Mouse (Mus musculus) frontal cortex, adult (tissue): ENCODE results near the gene Cxcr6.

ENCODE experiments used
- ATAC-seq: cut with Nextera tagmentation; 2 replicates; pipeline ENCODE4 v1.9.2; 2017; ENCODE audit warnings: mild to moderate bottlenecking, moderate library complexity, mixed read lengths; ENCODE audit not compliant: low TSS enrichment

Cxcr6 gene

GRCm38 (mm10) chr9:123826631-123827030 is 20.4 kb downstream of the Cxcr6 start:
- no peak for ATAC-seq

- peak; percentile 34; the same call in 1 of the 2 replicates for ATAC-seq
Observed at GRCm38 (mm10) chr9:123828916-123829315, 22.6 kb downstream of the Cxcr6 start.

GRCm38 (mm10) chr9:123835851-123836250 is 29.6 kb downstream of the Cxcr6 start:
- ATAC-seq, result no peak

- ATAC-seq, result no peak
Observed at GRCm38 (mm10) chr9:123840243-123840642, 34.0 kb downstream of the Cxcr6 start.

GRCm38 (mm10) chr9:123844468-123844867 is 38.2 kb downstream of the Cxcr6 start:
- ATAC-seq, result no peak

GRCm38 (mm10) chr9:123845120-123845519 is 38.8 kb downstream of the Cxcr6 start:
- peak; percentile 31; the same call in 1 of the 2 replicates for ATAC-seq

- ATAC-seq, result no peak
Observed at GRCm38 (mm10) chr9:123846490-123846889, 40.2 kb downstream of the Cxcr6 start.

- ATAC-seq, result no peak
Observed at GRCm38 (mm10) chr9:123849976-123850695, 43.9 kb downstream of the Cxcr6 start.

- ATAC-seq, result no peak
Observed at GRCm38 (mm10) chr9:123850705-123851061, 44.4 kb downstream of the Cxcr6 start.

GRCm38 (mm10) chr9:123851062-123851712 is 44.9 kb downstream of the Cxcr6 start:
- ATAC-seq, result peak; percentile 1

- ATAC-seq, result peak; percentile 99
Observed at GRCm38 (mm10) chr9:123851713-123852448, 45.6 kb downstream of the Cxcr6 start, which contains the start of gene Fyco1. Gene Fyco1 (minus strand): TSS chr9:123851899.

GRCm38 (mm10) chr9:123852449-123853390 is 46.4 kb downstream of the Cxcr6 start:
- ATAC-seq, result no peak

- ATAC-seq, result no peak
Observed at GRCm38 (mm10) chr9:123856836-123857235, 50.6 kb downstream of the Cxcr6 start.
